Mouse (Mus musculus): ENCODE results near the gene Ybx3. TPM values are rescaled to one million over a fixed set of nuclear protein-coding genes. Genes with fewer than 3 reads are reported as not detected.
A peak's percentile ranks its signal among the peaks of the same experiment; 100 is the strongest.

The Ybx3 gene
- 23.3 and 25.0 TPM in 2 replicates for polyA plus RNA-seq (2015; fragmentation: Nextera tagmentation; extraction: Ambion mirVana)

DNA sequence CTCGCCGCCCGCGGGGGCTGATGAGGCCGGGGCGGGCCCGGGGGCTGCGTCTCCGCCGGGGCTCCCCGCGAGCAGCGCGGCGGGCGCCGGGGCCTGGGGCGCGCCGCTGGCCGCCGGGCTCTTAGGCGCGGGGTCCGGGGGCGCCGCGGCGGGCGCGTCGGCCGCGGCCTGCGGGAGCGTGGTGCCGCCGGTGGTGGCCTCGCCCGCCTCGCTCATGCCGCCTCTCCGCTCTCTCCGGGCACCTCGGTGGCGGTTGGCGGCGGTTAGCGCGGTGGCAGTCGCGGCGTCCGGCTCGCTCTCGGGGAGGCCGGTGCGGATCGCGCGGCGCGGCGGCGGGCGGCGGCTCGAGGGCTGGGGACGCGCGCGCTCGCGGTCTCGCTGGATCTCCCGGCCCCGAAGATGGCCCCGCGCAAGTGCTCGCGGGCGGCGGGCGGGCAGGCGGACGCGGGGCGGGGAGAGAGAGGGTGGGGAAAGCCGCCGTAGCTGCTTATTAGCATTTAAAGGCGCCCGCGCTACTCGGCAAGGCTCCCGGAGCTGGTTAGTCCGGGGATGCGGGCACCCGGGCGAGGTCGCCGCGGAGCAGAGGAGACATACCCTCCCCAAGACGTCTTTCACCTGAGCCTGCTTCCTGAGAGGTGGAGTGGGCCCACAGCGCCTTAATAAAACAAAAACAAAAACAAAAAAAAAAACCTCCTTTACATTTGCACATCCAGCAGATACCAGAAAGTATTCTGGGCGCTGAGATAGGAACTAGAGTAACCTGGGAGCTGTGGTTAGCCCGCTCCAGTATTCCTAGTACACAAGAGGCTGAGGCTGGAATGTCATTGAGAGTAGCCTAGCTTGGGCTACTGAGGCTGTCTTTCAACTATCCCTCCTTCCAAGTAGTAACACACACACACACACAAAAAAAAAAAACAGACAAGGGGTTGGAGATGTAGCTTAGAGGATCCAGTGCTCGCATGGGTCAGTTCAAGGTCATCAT lies at the start of gene Ybx3:
Gene Ybx3 (minus strand): TSS at position 437 of the 982 bp plus-strand sequence.
- Histone ChIP-seq H3K27ac (peak within 1 kb of the TSS; percentile 82), H3K36me3 (no peaks in the 10 kb centered on the region), H3K9me3 (no peaks in the 10 kb centered on the region), H3K9ac (replicated peaks) (peak within 1 kb of the TSS; percentile 84), H3K4me1 (replicated peaks) (peaks cover 23% of the 10 kb centered on the region), H3K27me3 (no peaks in the 10 kb centered on the region), H3K4me2 (replicated peaks) (peak within 1 kb of the TSS; percentile 93), H3K4me3 (replicated peaks) (peak within 1 kb of the TSS; percentile 80)
- ATAC-seq, result peak; percentile 95
- under 1% methylated on average over 75 of the region's 107 CpGs for WGBS

DNA sequence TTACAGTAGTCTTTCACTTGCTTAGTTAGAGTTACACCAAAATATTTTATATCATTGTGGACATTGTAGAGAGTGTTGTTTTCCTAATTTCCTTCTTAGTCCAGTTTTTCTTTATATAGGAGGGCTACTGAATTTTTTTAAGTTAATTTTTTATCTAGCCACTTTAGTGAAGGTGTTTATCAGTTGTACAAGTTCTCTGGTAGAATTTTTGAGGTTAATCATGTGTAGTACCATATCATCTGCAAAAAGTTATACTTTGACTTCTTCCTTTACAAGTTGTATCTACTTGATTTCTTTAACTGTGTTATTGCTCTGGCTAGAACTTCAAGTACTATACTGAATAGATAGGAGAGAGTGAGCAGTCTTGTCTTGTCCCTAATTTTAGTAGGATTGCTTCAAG lies 48.4 kb upstream of the Ybx3 start:
- no peak overlapping the region for H3K4me2 ChIP-seq (replicated peaks)
- H3K9ac ChIP-seq (replicated peaks), result no peak overlapping the region
- no peak overlapping the region for H3K27ac ChIP-seq
- H3K36me3 ChIP-seq, result no peaks in the 10 kb centered on the region
- no peaks in the 10 kb centered on the region; the same call in 1 of the 2 replicates for H3K9me3 ChIP-seq
- H3K4me1 ChIP-seq (replicated peaks), result peaks cover 10% of the 10 kb centered on the region
- no peak overlapping the region for H3K4me3 ChIP-seq (replicated peaks)
- H3K27me3 ChIP-seq, result no peaks in the 10 kb centered on the region
- no peak for ATAC-seq

DNA sequence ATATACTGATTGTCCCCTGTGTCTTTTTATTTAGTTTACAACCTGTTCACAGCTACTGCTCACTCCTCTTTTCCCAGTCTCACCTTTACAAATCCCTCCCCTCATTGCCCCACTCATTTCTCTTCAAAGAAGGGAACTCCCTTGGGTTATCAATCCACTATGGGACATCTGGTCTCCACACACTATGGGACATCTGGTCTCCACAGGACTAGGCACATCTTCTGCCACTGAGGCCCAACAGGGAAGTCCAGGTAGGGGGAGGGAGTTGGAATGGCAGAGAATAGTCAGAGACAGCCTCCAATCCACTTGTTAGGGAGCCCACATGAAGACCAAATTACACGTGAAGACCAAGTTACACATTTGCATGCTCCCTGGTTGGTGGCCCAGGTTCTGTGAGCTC lies 45.8 kb upstream of the Ybx3 start:
- Histone ChIP-seq H3K4me3 (replicated peaks) (peak overlapping the region; percentile 46), H3K27me3 (no peaks in the 10 kb centered on the region), H3K27ac (no peak overlapping the region), H3K9ac (replicated peaks) (no peak overlapping the region), H3K4me1 (replicated peaks) (peaks cover 10% of the 10 kb centered on the region), H3K36me3 (no peaks in the 10 kb centered on the region), H3K9me3 (no peaks in the 10 kb centered on the region), H3K4me2 (replicated peaks) (peak overlapping the region; percentile 71)
- peak; percentile 41; the same call in 1 of the 2 replicates for ATAC-seq
- 50% methylated on average over 1 of the region's 1 CpGs for WGBS

GRCm38 (mm10) chr6:131433153-131434048 lies 45.1 kb upstream of the Ybx3 start:
- peak overlapping the region; percentile 71 for H3K4me2 ChIP-seq (replicated peaks)
- H3K27me3 ChIP-seq, result no peaks in the 10 kb centered on the region
- 8% methylated on average over 35 of the region's 39 CpGs for WGBS
- peaks cover 10% of the 10 kb centered on the region for H3K4me1 ChIP-seq (replicated peaks)
- ATAC-seq, result peak; percentile 88
- H3K36me3 ChIP-seq, result no peaks in the 10 kb centered on the region
- peak overlapping the region; percentile 69 for H3K9ac ChIP-seq (replicated peaks)
- no peaks in the 10 kb centered on the region for H3K9me3 ChIP-seq
- H3K27ac ChIP-seq, result no peak overlapping the region
- peak overlapping the region; percentile 46 for H3K4me3 ChIP-seq (replicated peaks)

DNA sequence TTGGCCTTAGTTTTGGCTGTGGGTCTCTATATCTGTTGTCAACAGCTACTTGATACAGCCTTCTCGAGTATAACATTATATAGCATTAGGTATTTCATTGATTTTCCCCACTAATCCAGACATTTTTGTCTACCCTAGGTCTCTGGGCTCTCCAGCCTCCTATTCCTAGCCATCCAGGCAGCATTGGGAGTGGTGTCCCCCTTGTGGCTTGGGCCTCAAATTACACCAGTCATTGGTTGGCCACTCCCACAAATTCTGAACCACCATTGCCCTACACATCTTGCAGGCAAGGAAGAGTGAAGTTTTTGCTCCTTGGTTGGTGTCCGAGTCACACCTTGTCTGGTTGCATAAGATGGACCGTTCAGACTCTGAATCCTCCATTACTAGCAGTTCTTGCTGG lies 33.3 kb upstream of the Ybx3 start:
- no peak overlapping the region for H3K4me2 ChIP-seq (replicated peaks)
- ATAC-seq, result no peak
- H3K27me3 ChIP-seq, result no peaks in the 10 kb centered on the region
- H3K27ac ChIP-seq, result no peak overlapping the region
- no peaks in the 10 kb centered on the region for H3K4me1 ChIP-seq (replicated peaks)
- no peak overlapping the region for H3K4me3 ChIP-seq (replicated peaks)
- no peaks in the 10 kb centered on the region for H3K36me3 ChIP-seq
- WGBS, result 70% methylated on average over 3 of the region's 3 CpGs
- no peaks in the 10 kb centered on the region for H3K9me3 ChIP-seq
- no peak overlapping the region for H3K9ac ChIP-seq (replicated peaks)

DNA sequence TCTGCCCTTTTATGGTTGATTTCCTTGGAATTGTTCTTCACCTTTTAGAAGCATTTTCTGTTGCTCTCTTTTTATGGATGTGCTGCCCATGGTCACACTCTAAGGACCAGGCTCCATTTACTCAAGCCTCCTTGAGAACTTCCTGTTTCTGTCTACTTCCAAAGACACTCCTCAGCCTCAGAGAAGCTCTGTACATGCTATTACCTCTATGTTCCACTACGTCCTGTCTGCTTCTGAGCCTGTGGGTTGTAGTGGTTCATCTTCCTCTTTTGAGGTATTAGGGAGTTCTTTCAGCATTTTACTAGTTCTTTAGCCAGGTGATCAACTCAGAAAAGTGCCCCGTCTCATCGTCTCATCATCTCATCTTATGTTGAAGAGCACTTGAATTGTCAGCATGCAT lies 31.3 kb upstream of the Ybx3 start:
- H3K36me3 ChIP-seq, result no peaks in the 10 kb centered on the region
- no peak overlapping the region for H3K4me3 ChIP-seq (replicated peaks)
- ATAC-seq, result no peak
- no peaks in the 10 kb centered on the region for H3K27me3 ChIP-seq
- no peaks in the 10 kb centered on the region for H3K4me1 ChIP-seq (replicated peaks)
- WGBS, result 90% methylated on average over 3 of the region's 3 CpGs
- no peak overlapping the region for H3K9ac ChIP-seq (replicated peaks)
- H3K27ac ChIP-seq, result no peak overlapping the region
- no peaks in the 10 kb centered on the region for H3K9me3 ChIP-seq
- H3K4me2 ChIP-seq (replicated peaks), result no peak overlapping the region

DNA sequence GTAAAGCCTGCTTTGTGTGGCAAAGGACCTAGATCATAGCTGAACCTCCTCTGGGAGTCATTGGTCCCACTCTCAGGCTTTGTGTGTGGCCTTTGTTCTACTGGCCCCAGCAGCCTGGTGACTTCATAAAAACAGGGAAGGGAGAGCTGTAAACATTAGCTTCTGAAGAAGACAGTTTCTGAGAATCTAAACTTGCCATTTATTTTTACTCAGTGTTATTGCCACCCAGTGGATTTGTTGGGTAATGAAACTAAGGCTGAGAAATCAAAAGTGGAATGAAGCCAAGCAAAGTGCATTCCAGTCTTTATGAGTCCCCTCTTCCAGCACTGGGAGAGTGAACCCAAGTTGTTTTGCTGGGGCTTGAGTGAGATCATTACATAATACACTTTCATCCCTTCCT lies 30.5 kb upstream of the Ybx3 start:
- H3K27ac ChIP-seq, result no peak overlapping the region
- H3K4me1 ChIP-seq (replicated peaks), result no peaks in the 10 kb centered on the region
- no peak overlapping the region for H3K4me3 ChIP-seq (replicated peaks)
- no peaks in the 10 kb centered on the region for H3K27me3 ChIP-seq
- no peaks in the 10 kb centered on the region for H3K36me3 ChIP-seq
- H3K4me2 ChIP-seq (replicated peaks), result no peak overlapping the region
- peak; percentile 55; the same call in 1 of the 2 replicates for ATAC-seq
- H3K9me3 ChIP-seq, result no peaks in the 10 kb centered on the region
- H3K9ac ChIP-seq (replicated peaks), result no peak overlapping the region

GRCm38 (mm10) chr6:131411116-131411843 lies 23.0 kb upstream of the Ybx3 start:
- no peaks in the 10 kb centered on the region for H3K9me3 ChIP-seq
- H3K36me3 ChIP-seq, result no peaks in the 10 kb centered on the region
- no peak for ATAC-seq
- no peak overlapping the region for H3K4me2 ChIP-seq (replicated peaks)
- no peaks in the 10 kb centered on the region for H3K4me1 ChIP-seq (replicated peaks)
- no peak overlapping the region for H3K9ac ChIP-seq (replicated peaks)
- WGBS, result 81% methylated on average over 6 of the region's 6 CpGs
- H3K27me3 ChIP-seq, result no peaks in the 10 kb centered on the region
- no peak overlapping the region for H3K4me3 ChIP-seq (replicated peaks)
- no peak overlapping the region for H3K27ac ChIP-seq

DNA sequence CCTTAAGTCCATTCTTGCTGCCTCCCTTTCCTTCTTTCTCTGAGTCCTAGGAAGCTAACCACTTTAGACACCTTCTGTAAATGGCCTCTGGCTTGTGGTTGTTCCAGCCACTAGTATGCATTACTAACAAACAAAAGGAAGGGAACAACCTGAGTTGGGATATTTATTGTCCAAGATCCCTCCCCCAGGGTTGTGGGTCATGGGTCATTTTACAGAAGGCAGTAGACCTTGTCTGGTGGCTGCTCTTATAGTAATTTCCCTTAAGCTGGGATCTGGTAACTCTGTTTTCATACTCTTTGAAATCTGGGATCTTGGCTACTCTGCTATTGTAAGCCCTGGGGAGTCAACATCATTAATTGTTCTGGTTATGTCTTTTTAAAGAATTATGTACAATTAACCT lies 18.7 kb upstream of the Ybx3 start:
- no peaks in the 10 kb centered on the region for H3K9me3 ChIP-seq
- no peaks in the 10 kb centered on the region for H3K36me3 ChIP-seq
- H3K4me1 ChIP-seq (replicated peaks), result no peaks in the 10 kb centered on the region
- no peaks in the 10 kb centered on the region for H3K27me3 ChIP-seq
- H3K4me3 ChIP-seq (replicated peaks), result no peak overlapping the region
- H3K4me2 ChIP-seq (replicated peaks), result no peak overlapping the region
- no peak overlapping the region for H3K9ac ChIP-seq (replicated peaks)
- no peak for ATAC-seq
- H3K27ac ChIP-seq, result no peak overlapping the region

DNA sequence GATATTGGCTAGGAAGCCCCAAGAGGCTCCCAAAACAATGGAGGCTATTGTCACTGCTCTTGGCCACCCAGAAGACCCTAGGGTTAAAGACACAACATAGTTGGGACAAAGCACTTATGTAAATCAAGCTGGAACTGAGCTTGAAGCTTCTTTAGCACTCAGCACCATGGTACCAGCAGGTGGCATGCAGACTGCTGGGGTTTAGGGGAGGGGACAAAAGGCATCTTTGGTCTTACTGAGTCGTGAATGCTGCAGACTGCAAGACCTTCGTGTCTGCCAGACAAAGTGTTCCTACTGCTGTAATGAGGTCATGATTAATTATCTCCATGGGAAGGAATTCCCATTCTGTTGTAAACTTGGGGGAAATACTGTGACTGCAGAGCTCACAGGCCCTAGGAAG lies 17.6 kb upstream of the Ybx3 start:
- H3K4me3 ChIP-seq (replicated peaks), result no peak overlapping the region
- no peaks in the 10 kb centered on the region for H3K4me1 ChIP-seq (replicated peaks)
- 5% methylated on average over 2 of the region's 2 CpGs for WGBS
- no peaks in the 10 kb centered on the region for H3K9me3 ChIP-seq
- H3K4me2 ChIP-seq (replicated peaks), result no peak overlapping the region
- H3K36me3 ChIP-seq, result no peaks in the 10 kb centered on the region
- no peak overlapping the region for H3K9ac ChIP-seq (replicated peaks)
- H3K27ac ChIP-seq, result no peak overlapping the region
- no peaks in the 10 kb centered on the region for H3K27me3 ChIP-seq
- ATAC-seq, result no peak

DNA sequence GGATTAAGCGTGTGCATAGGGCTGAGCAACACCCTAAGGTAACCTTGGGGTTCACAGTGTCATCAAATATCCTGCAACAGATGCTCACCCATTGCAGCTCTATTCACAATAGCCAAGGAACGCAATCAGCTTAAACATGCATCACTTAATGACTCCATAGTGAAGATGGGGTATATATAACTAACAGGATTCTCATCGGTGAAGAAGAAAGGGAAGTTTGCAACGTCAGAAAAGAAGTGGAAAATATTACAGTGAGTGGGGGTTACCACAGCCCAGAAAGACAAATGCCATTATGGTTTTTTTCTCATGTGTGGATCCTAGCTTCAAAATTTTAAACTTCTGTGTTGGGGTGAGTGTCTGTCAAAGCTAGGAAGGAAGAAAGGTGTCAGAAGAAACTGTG lies 16.9 kb upstream of the Ybx3 start:
- H3K36me3 ChIP-seq, result no peaks in the 10 kb centered on the region
- no peaks in the 10 kb centered on the region for H3K4me1 ChIP-seq (replicated peaks)
- no peak overlapping the region for H3K4me2 ChIP-seq (replicated peaks)
- no peak for ATAC-seq
- no peak overlapping the region for H3K27ac ChIP-seq
- WGBS, result 81% methylated on average over 4 of the region's 4 CpGs
- no peaks in the 10 kb centered on the region for H3K9me3 ChIP-seq
- H3K4me3 ChIP-seq (replicated peaks), result no peak overlapping the region
- H3K9ac ChIP-seq (replicated peaks), result no peak overlapping the region
- H3K27me3 ChIP-seq, result no peaks in the 10 kb centered on the region
